Mouse (Mus musculus): ENCODE data around the gene Slc35f4.
"Not testable (repeated sequence)": the region's sequence is repeated elsewhere in the genome, so short reads cannot be mapped to it uniquely, and the experiment has no call there.

Slc35f4 gene

GRCm38 (mm10) chr14:49283784-49284655, 241.8 kb downstream of the Slc35f4 start:
- no peak for DNase-seq (ENCODE audit: low read depth in 1 of 2, low spot score in 2 of 2)

- DNase-seq (ENCODE audit: low read depth in 1 of 2, low spot score in 2 of 2), result no peak
Observed at GRCm38 (mm10) chr14:49278880-49279279, 247.0 kb downstream of the Slc35f4 start.

GRCm38 (mm10) chr14:49278479-49278878, 247.4 kb downstream of the Slc35f4 start:
- not testable (repeated sequence) for DNase-seq (ENCODE audit: low read depth in 1 of 2, low spot score in 2 of 2)

- no peak for DNase-seq (ENCODE audit: low read depth in 1 of 2, low spot score in 2 of 2)
Observed at GRCm38 (mm10) chr14:49277642-49278041, 248.2 kb downstream of the Slc35f4 start.

GRCm38 (mm10) chr14:49275376-49275775, 250.5 kb downstream of the Slc35f4 start:
- DNase-seq (ENCODE audit: low read depth in 1 of 2, low spot score in 2 of 2), result no peak

GRCm38 (mm10) chr14:49265286-49266002, 260.4 kb downstream of the Slc35f4 start:
- no peak for DNase-seq (ENCODE audit: low read depth in 1 of 2, low spot score in 2 of 2)
